Mouse (Mus musculus) urinary bladder, adult 2 months (tissue): ENCODE measurements around the gene St6galnac3. TPM values are rescaled to one million over a fixed set of nuclear protein-coding genes. Genes with fewer than 3 reads are reported as not detected.
A peak's percentile ranks its signal among the peaks of the same experiment; 100 is the strongest.
"Not testable (repeated sequence)": the region's sequence is repeated elsewhere in the genome, so short reads cannot be mapped to it uniquely, and the experiment has no call there.

Experiments used
- DNase-seq: peaks from one replicate; pipeline ENCODE4 v3.0.0; 2022; ENCODE audit warnings: low spot score
- polyA plus RNA-seq: library from polyadenylated mRNA; depleted of rRNA; stranded (reverse); fragments of >200 nt; gene quantifications from 2 replicates; pipeline ENCODE4 v1.2.3, GENCODE M21; 2012; rRNA removed

Gene St6galnac3
- polyA plus RNA-seq, result 2.9 and 4.3 TPM in 2 replicates

- peak; percentile 43 for DNase-seq
Observed at GRCm38 (mm10) chr3:153724701-153725668, at the start of gene St6galnac3. Gene St6galnac3 (minus strand): TSS chr3:153725174.

GRCm38 (mm10) chr3:153774568-153774967 is 49.6 kb upstream of the St6galnac3 start:
- DNase-seq, result no peak

- no peak for DNase-seq
Observed at GRCm38 (mm10) chr3:153771479-153771878, 46.5 kb upstream of the St6galnac3 start.

GRCm38 (mm10) chr3:153770573-153770972 is 45.6 kb upstream of the St6galnac3 start:
- no peak for DNase-seq

GRCm38 (mm10) chr3:153769220-153769619 is 44.2 kb upstream of the St6galnac3 start:
- no peak for DNase-seq

GRCm38 (mm10) chr3:153765171-153765570 is 40.2 kb upstream of the St6galnac3 start:
- DNase-seq, result no peak

- no peak for DNase-seq
Observed at GRCm38 (mm10) chr3:153764760-153765159, 39.8 kb upstream of the St6galnac3 start.

- no peak for DNase-seq
Observed at GRCm38 (mm10) chr3:153761171-153761570, 36.2 kb upstream of the St6galnac3 start.

GRCm38 (mm10) chr3:153759269-153759668 is 34.3 kb upstream of the St6galnac3 start:
- no peak for DNase-seq

GRCm38 (mm10) chr3:153756500-153756996 is 31.6 kb upstream of the St6galnac3 start:
- no peak for DNase-seq

- DNase-seq, result not testable (repeated sequence)
Observed at GRCm38 (mm10) chr3:153755785-153756326, 30.9 kb upstream of the St6galnac3 start.

- no peak for DNase-seq
Observed at GRCm38 (mm10) chr3:153751435-153751834, 26.5 kb upstream of the St6galnac3 start.

GRCm38 (mm10) chr3:153749359-153749758 is 24.4 kb upstream of the St6galnac3 start:
- DNase-seq, result no peak

- no peak for DNase-seq
Observed at GRCm38 (mm10) chr3:153748293-153748692, 23.3 kb upstream of the St6galnac3 start.

- DNase-seq, result no peak
Observed at GRCm38 (mm10) chr3:153745099-153745498, 20.1 kb upstream of the St6galnac3 start.

- DNase-seq, result no peak
Observed at GRCm38 (mm10) chr3:153744447-153744846, 19.5 kb upstream of the St6galnac3 start.

GRCm38 (mm10) chr3:153741800-153742199 is 16.8 kb upstream of the St6galnac3 start:
- DNase-seq, result no peak

GRCm38 (mm10) chr3:153739351-153739750 is 14.4 kb upstream of the St6galnac3 start:
- no peak for DNase-seq

GRCm38 (mm10) chr3:153738421-153738820 is 13.4 kb upstream of the St6galnac3 start:
- DNase-seq, result no peak

- no peak for DNase-seq
Observed at GRCm38 (mm10) chr3:153736756-153737280, 11.8 kb upstream of the St6galnac3 start.

GRCm38 (mm10) chr3:153735796-153736549 is 11.0 kb upstream of the St6galnac3 start:
- no peak for DNase-seq

- no peak for DNase-seq
Observed at GRCm38 (mm10) chr3:153734741-153735140, 9.8 kb upstream of the St6galnac3 start.
